ENCODE assay signal across 8 mouse cellular contexts in the genomic region with DNA sequence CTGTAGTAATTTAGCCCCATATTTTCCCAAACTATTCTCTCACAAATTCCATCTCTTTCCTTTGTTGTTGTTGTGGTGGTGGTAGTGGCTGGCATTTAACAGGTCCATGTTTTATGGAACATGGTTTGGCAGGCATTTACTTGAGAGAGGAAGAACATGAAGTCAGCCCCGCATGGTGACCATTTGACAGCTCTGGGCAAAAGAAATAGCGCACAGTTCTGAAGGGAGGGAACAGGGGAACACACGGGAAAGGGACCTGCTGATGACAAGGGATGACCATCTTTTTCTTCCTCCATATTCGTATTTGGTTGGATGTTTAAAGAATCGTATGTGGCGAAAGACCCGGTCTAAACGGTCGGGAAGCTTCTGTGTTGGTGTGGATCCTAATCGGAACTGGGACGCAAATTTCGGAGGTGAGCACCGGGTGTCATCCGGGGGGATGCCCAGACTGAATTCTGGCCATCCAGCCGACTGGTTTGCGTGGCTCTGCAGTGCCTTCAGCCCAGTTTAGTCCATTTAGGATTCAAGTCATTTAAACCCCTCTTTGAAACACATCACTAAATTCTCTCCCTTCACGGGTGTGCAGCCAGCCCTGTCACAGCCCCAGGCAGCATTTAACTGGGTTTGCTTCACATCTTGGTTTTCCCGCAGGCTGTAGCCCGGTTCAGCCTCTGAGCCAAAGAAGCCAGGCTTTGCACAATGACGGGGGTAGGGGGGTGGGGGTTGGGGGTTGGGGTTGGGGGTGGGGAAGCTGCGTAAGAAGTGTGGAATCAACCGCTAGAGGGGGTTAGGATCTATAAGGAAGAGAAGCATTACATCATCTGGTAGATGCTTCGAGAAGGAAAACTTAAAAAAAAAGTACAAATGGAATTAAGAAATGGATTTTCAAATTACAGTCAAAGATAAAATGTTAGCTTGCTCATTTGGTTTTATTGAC. TPM values are rescaled to one million over a fixed set of nuclear protein-coding genes. Genes with fewer than 3 reads are reported as not detected.
DNase-seq lines count a peak whose midpoint lies in the region; ATAC-seq and TF ChIP-seq lines count a peak whose summit lies in the region.
"Had no signal": no experiment of that assay in that cellular context is flagged by ENCODE, and none has a peak within 500 bp of the region (broad histone marks: within the 10 kb centered on the region; RNA-seq: fewer than 3 reads in every experiment).

No protein-coding gene starts in this region.

- H3K9me3 ChIP-seq in lung, embryonic 16.5 days (ENCODE audit: control insufficient read depth, low read length), result no peaks in the 10 kb centered on the region
- no peaks in the 10 kb centered on the region for H3K9me3 ChIP-seq in hindbrain, embryonic 11.5 days (ENCODE audit: control insufficient read depth, low read length)
- H3K9me3 ChIP-seq in midbrain, embryonic 15.5 days, result no peaks in the 10 kb centered on the region

- H3K4me1 ChIP-seq in lung, embryonic 16.5 days (replicated peaks; ENCODE audit: control insufficient read depth, insufficient read depth, low read length), result peaks cover 26% of the 10 kb centered on the region
- H3K4me1 ChIP-seq in hindbrain, embryonic 11.5 days (replicated peaks; ENCODE audit: control insufficient read depth, insufficient read depth, low read length), result peaks cover 5% of the 10 kb centered on the region; the same call in 1 of the 2 replicates
- H3K4me1 ChIP-seq in midbrain, embryonic 15.5 days, result peaks cover 38% of the 10 kb centered on the region
- H3K4me1 ChIP-seq in heart, adult 2 months (ENCODE audit: control insufficient read depth, insufficient read depth, low read length), result no peaks in the 10 kb centered on the region; the same call in 1 of the 2 replicates

- H3K27me3 ChIP-seq in lung, embryonic 16.5 days (ENCODE audit: control insufficient read depth, insufficient read depth, low read depth, low read length), result no peaks in the 10 kb centered on the region
- no peaks in the 10 kb centered on the region for H3K27me3 ChIP-seq in hindbrain, embryonic 11.5 days (ENCODE audit: control insufficient read depth, insufficient read depth, low read length)
- H3K27me3 ChIP-seq in midbrain, embryonic 15.5 days (replicated peaks), result no peaks in the 10 kb centered on the region
- no peaks in the 10 kb centered on the region for H3K27me3 ChIP-seq in heart, adult 2 months (ENCODE audit: control insufficient read depth, insufficient read depth, low read length)

- H3K27ac ChIP-seq in lung, embryonic 16.5 days (ENCODE audit: low read length), result no peak overlapping the region; the same call in 1 of the 2 replicates
- peak overlapping the region; percentile 87 for H3K27ac ChIP-seq in hindbrain, embryonic 11.5 days (ENCODE audit: low read depth, low read length)
- peak overlapping the region; percentile 88 for H3K27ac ChIP-seq in midbrain, embryonic 15.5 days
- H3K27ac ChIP-seq in heart, adult 2 months, result no peak overlapping the region

- H3K9ac ChIP-seq in lung, embryonic 16.5 days (ENCODE audit: low read length), result peak overlapping the region; percentile 54; the same call in 1 of the 2 replicates
- peak overlapping the region; percentile 52 for H3K9ac ChIP-seq in hindbrain, embryonic 11.5 days (ENCODE audit: low read depth, low read length)
- H3K9ac ChIP-seq in midbrain, embryonic 15.5 days, result peak overlapping the region; percentile 44
- H3K9ac ChIP-seq in heart, adult 2 months (ENCODE audit: low read depth, low read length), result no peak overlapping the region

- no peak for TF ChIP-seq POLR2A in heart, adult 2 months (IDR thresholded peaks at IDR 0.05; ENCODE audit: insufficient read depth, low read depth, low read length)

- H3K4me3 ChIP-seq in lung, embryonic 16.5 days (ENCODE audit: low read length), result peak overlapping the region; percentile 12; the same call in 1 of the 2 replicates
- H3K4me3 ChIP-seq in hindbrain, embryonic 11.5 days (ENCODE audit: low read depth, low read length), result 0 out of 2 replicates have a peak overlapping the region, but pooled peaks have one; percentile 12
- H3K4me3 ChIP-seq in midbrain, embryonic 15.5 days, result peak overlapping the region; percentile 23
- no peak overlapping the region for H3K4me3 ChIP-seq in heart, adult 2 months

- ATAC-seq in lung, embryonic 16.5 days (ENCODE audit: low read depth), result peak; percentile 38
- peak; percentile 61; the same call in 1 of the 2 replicates for ATAC-seq in hindbrain, embryonic 11.5 days (ENCODE audit: low FRiP score)
- ATAC-seq in midbrain, embryonic 15.5 days (replicated peaks), result peak; percentile 75

- H3K79me2 ChIP-seq in heart, adult 2 months (replicated peaks; ENCODE audit: control insufficient read depth, insufficient read depth, low read length), result no peaks in the 10 kb centered on the region

- TF ChIP-seq CTCF in heart, adult 2 months (IDR thresholded peaks at IDR 0.05), result no peak

- peak overlapping the region; percentile 32 for H3K4me2 ChIP-seq in lung, embryonic 16.5 days (ENCODE audit: low read depth, low read length)
- H3K4me2 ChIP-seq in hindbrain, embryonic 11.5 days (replicated peaks; ENCODE audit: low read depth, low read length), result peak overlapping the region; percentile 34
- peak overlapping the region; percentile 50 for H3K4me2 ChIP-seq in midbrain, embryonic 15.5 days

- DNase-seq in lung, adult 18-20 months, result no peak
- peak; percentile 82 for DNase-seq in embryo, embryonic 10 days (ENCODE audit: low spot score)
- peak; percentile 79 for DNase-seq in hindbrain, embryonic 11.5 days (ENCODE audit: low spot score)
- no peak for DNase-seq in adipocyte (ENCODE audit: low spot score)
- DNase-seq in heart, adult 2 months, result no peak

- no peak for TF ChIP-seq EP300 in heart, adult 2 months (IDR thresholded peaks at IDR 0.05; ENCODE audit: insufficient read depth, low read depth, low read length)

- H3K36me3 ChIP-seq in lung, embryonic 16.5 days (ENCODE audit: control insufficient read depth, insufficient read depth, low read length), result no peaks in the 10 kb centered on the region
- no peaks in the 10 kb centered on the region for H3K36me3 ChIP-seq in hindbrain, embryonic 11.5 days (ENCODE audit: control insufficient read depth, insufficient read depth, low read length)
- H3K36me3 ChIP-seq in midbrain, embryonic 15.5 days (replicated peaks), result no peaks in the 10 kb centered on the region
- no peaks in the 10 kb centered on the region for H3K36me3 ChIP-seq in heart, adult 2 months (ENCODE audit: control insufficient read depth, insufficient read depth, low read length)

- 40% methylated on average over 23 of the region's 23 CpGs for WGBS in lung, embryonic 16.5 days
- WGBS in hindbrain, embryonic 11.5 days, result 16% methylated on average over 23 of the region's 23 CpGs
- WGBS in midbrain, embryonic 15.5 days, result 9% methylated on average over 23 of the region's 23 CpGs
- 47% methylated on average over 23 of the region's 23 CpGs for WGBS in heart, adult 2 months

- intact Hi-C loops in heart, adult 2 months (cut with DNase I), result no loop called here

RNA-seq across cellular contexts. Expression of a gene that starts 10.5 kb away (rescaled TPM):
- 5.2 and 6.0 TPM in 2 replicates for polyA plus RNA-seq in lung, embryonic 16.5 days (2015; fragmentation: Nextera tagmentation; extraction: Ambion mirVana)
- 6.8 and 9.4 TPM in 2 replicates for polyA plus RNA-seq in hindbrain, embryonic 11.5 days (2014; fragmentation: Nextera tagmentation; extraction: Ambion mirVana)
- 6.7 and 8.4 TPM in 2 replicates for polyA plus RNA-seq in midbrain, embryonic 15.5 days (2015; fragmentation: Nextera tagmentation; extraction: Ambion mirVana)
- not detected for total RNA-seq in heart, adult 2 months (2021)
- polyA plus RNA-seq in heart, adult 2 months (2012; rRNA removed), result 0.12 TPM in 1 of 2 replicates, not detected in the other
- total RNA-seq: neutrophil, adult 5-6 weeks had no signal

RNA-seq across cellular contexts. Expression of a gene that starts 16.3 kb away (rescaled TPM):
- polyA plus RNA-seq in lung, embryonic 16.5 days (2015; fragmentation: Nextera tagmentation; extraction: Ambion mirVana), result 0.08 TPM in 2 replicates
- polyA plus RNA-seq in hindbrain, embryonic 11.5 days (2014; fragmentation: Nextera tagmentation; extraction: Ambion mirVana), result 3.5 and 3.9 TPM in 2 replicates
- 1.0 and 1.5 TPM in 2 replicates for polyA plus RNA-seq in midbrain, embryonic 15.5 days (2015; fragmentation: Nextera tagmentation; extraction: Ambion mirVana)
- total RNA-seq in heart, adult 2 months (2021), result not detected
- not detected in 2 replicates for polyA plus RNA-seq in heart, adult 2 months (2012; rRNA removed)
- total RNA-seq: neutrophil, adult 5-6 weeks had no signal

RNA-seq across cellular contexts. Expression of a gene that starts 42.3 kb away (rescaled TPM):
- polyA plus RNA-seq in lung, embryonic 16.5 days (2015; fragmentation: Nextera tagmentation; extraction: Ambion mirVana), result 0.19 TPM in 1 of 2 replicates, not detected in the other
- polyA plus RNA-seq in hindbrain, embryonic 11.5 days (2014; fragmentation: Nextera tagmentation; extraction: Ambion mirVana), result 0.36 and 0.37 TPM in 2 replicates
- 0.21 TPM in 1 of 2 replicates, not detected in the other for polyA plus RNA-seq in midbrain, embryonic 15.5 days (2015; fragmentation: Nextera tagmentation; extraction: Ambion mirVana)
- not detected for total RNA-seq in heart, adult 2 months (2021)
- polyA plus RNA-seq in heart, adult 2 months (2012; rRNA removed), result 0.16 TPM in 1 of 2 replicates, not detected in the other
- total RNA-seq: neutrophil, adult 5-6 weeks had no signal

RNA-seq across cellular contexts. Expression of a gene that starts 42.3 kb away (rescaled TPM):
- 33.9 and 38.5 TPM in 2 replicates for polyA plus RNA-seq in lung, embryonic 16.5 days (2015; fragmentation: Nextera tagmentation; extraction: Ambion mirVana)
- polyA plus RNA-seq in hindbrain, embryonic 11.5 days (2014; fragmentation: Nextera tagmentation; extraction: Ambion mirVana), result 47.9 and 51.6 TPM in 2 replicates
- 31.3 and 31.6 TPM in 2 replicates for polyA plus RNA-seq in midbrain, embryonic 15.5 days (2015; fragmentation: Nextera tagmentation; extraction: Ambion mirVana)
- 1 to 10 TPM; 6.3 to 7.5 TPM for total RNA-seq in heart, adult 2 months (2021)
- 15.9 and 32.9 TPM in 2 replicates for polyA plus RNA-seq in heart, adult 2 months (2012; rRNA removed)

RNA-seq across cellular contexts. Expression of a gene that starts 58.9 kb away (rescaled TPM):
- polyA plus RNA-seq in lung, embryonic 16.5 days (2015; fragmentation: Nextera tagmentation; extraction: Ambion mirVana), result 0.33 TPM in 1 of 2 replicates, not detected in the other
- 0.15 TPM in 1 of 2 replicates, not detected in the other for polyA plus RNA-seq in hindbrain, embryonic 11.5 days (2014; fragmentation: Nextera tagmentation; extraction: Ambion mirVana)
- polyA plus RNA-seq in midbrain, embryonic 15.5 days (2015; fragmentation: Nextera tagmentation; extraction: Ambion mirVana), result not detected in 2 replicates
- not detected for total RNA-seq in heart, adult 2 months (2021)
- polyA plus RNA-seq in heart, adult 2 months (2012; rRNA removed), result not detected in 2 replicates
- total RNA-seq: neutrophil, adult 5-6 weeks had no signal

Comparison
In these comparisons a context has a peak if more than half of its experiments do, and no peak if none do; other contexts are left out.
1. H3K27ac ChIP-seq: peak in hindbrain, embryonic 11.5 days (single experiment) and midbrain, embryonic 15.5 days (single experiment); none in lung, embryonic 16.5 days (single experiment) and heart, adult 2 months (single experiment).
2. DNase-seq: peak in embryo, embryonic 10 days (single experiment) and hindbrain, embryonic 11.5 days (single experiment); none in lung, adult 18-20 months (0 of 2), adipocyte (single experiment) and heart, adult 2 months (0 of 2).
3. Peak in every context shown above with its lines, with median percentiles within 50 percentile points of each other: ATAC-seq and H3K4me2 ChIP-seq.